ENCODE assay signal across 12 mouse cellular contexts in genomic region chr6:101882938-101883337, GRCm38 (mm10).
DNase-seq lines count a peak whose midpoint lies in the region; ATAC-seq and TF ChIP-seq lines count a peak whose summit lies in the region.
"Had no signal": no experiment of that assay in that cellular context is flagged by ENCODE, and none has a peak within 500 bp of the region (broad histone marks: within the 10 kb centered on the region; RNA-seq: fewer than 3 reads in every experiment).

No protein-coding gene starts in this region.

- H3K27ac ChIP-seq in lung, embryonic 16.5 days (ENCODE audit: low read length): no peak overlapping the region
- 0 out of 2 replicates have a peak overlapping the region, but pooled peaks have one; percentile 1 for H3K27ac ChIP-seq in embryonic facial prominence, embryonic 12.5 days
- H3K27ac ChIP-seq in hindbrain, embryonic 13.5 days: no peak overlapping the region
- no peak overlapping the region for H3K27ac ChIP-seq in neural tube, embryonic 11.5 days (ENCODE audit: low read depth, low read length)
- H3K27ac ChIP-seq: heart, embryonic 15.5 days; liver, embryonic 14.5 days had no signal

- H3K9me3 ChIP-seq in lung, embryonic 16.5 days (ENCODE audit: control insufficient read depth, low read length): no peaks in the 10 kb centered on the region
- H3K9me3 ChIP-seq in embryonic facial prominence, embryonic 12.5 days: no peaks in the 10 kb centered on the region
- H3K9me3 ChIP-seq in hindbrain, embryonic 13.5 days: no peaks in the 10 kb centered on the region
- no peaks in the 10 kb centered on the region for H3K9me3 ChIP-seq in neural tube, embryonic 11.5 days (ENCODE audit: control insufficient read depth, low read length)
- H3K9me3 ChIP-seq: heart, embryonic 15.5 days had no signal

- no peak for DNase-seq in lung, adult 2 months
- DNase-seq in neural tube, embryonic 11.5 days (ENCODE audit: low spot score): peak; percentile 36
- DNase-seq in adrenal gland, adult 2 months: no peak
- no peak for DNase-seq in testis, postnatal 14 days (ENCODE audit: low spot score)
- DNase-seq: cerebellum, adult 18-20 months; gastrocnemius, postnatal 14 days; kidney, adult 2 months had no signal

- WGBS in lung, embryonic 16.5 days: 23% methylated on average over 4 of the region's 4 CpGs
- WGBS in lung, adult 2 months: 42% methylated on average over 4 of the region's 4 CpGs
- 48% methylated on average over 4 of the region's 4 CpGs for WGBS in embryonic facial prominence, embryonic 12.5 days
- WGBS in hindbrain, embryonic 13.5 days: 15% methylated on average over 4 of the region's 4 CpGs
- WGBS in neural tube, embryonic 11.5 days: 34% methylated on average over 4 of the region's 4 CpGs

- H3K36me3 ChIP-seq in lung, embryonic 16.5 days (ENCODE audit: control insufficient read depth, insufficient read depth, low read length): no peaks in the 10 kb centered on the region
- H3K36me3 ChIP-seq in embryonic facial prominence, embryonic 12.5 days: no peaks in the 10 kb centered on the region
- H3K36me3 ChIP-seq in hindbrain, embryonic 13.5 days: no peaks in the 10 kb centered on the region
- H3K36me3 ChIP-seq in neural tube, embryonic 11.5 days (ENCODE audit: control insufficient read depth, insufficient read depth, low read length): no peaks in the 10 kb centered on the region
- H3K36me3 ChIP-seq: heart, embryonic 15.5 days had no signal

- H3K9ac ChIP-seq in lung, embryonic 16.5 days (ENCODE audit: low read length): no peak overlapping the region
- H3K9ac ChIP-seq in embryonic facial prominence, embryonic 12.5 days: no peak overlapping the region
- no peak overlapping the region for H3K9ac ChIP-seq in hindbrain, embryonic 13.5 days
- no peak overlapping the region for H3K9ac ChIP-seq in neural tube, embryonic 11.5 days (ENCODE audit: low read length)
- H3K9ac ChIP-seq: heart, embryonic 15.5 days; liver, embryonic 14.5 days had no signal

- TF ChIP-seq POLR2A in lung, adult 2 months (IDR thresholded peaks at IDR 0.05; ENCODE audit: borderline replicate concordance, extremely low read depth, low read depth, low read length): no peak

- H3K4me2 ChIP-seq in lung, embryonic 16.5 days (ENCODE audit: low read depth, low read length): no peak overlapping the region
- H3K4me2 ChIP-seq in embryonic facial prominence, embryonic 12.5 days (replicated peaks): no peak overlapping the region
- no peak overlapping the region for H3K4me2 ChIP-seq in hindbrain, embryonic 13.5 days
- no peak overlapping the region for H3K4me2 ChIP-seq in neural tube, embryonic 11.5 days (ENCODE audit: low read depth)
- H3K4me2 ChIP-seq: heart, embryonic 15.5 days had no signal

- no peak for TF ChIP-seq CTCF in lung, adult 2 months (IDR thresholded peaks at IDR 0.05; ENCODE audit: insufficient read depth, low read length)

- H3K27me3 ChIP-seq in lung, embryonic 16.5 days (ENCODE audit: control insufficient read depth, insufficient read depth, low read depth, low read length): no peaks in the 10 kb centered on the region
- no peaks in the 10 kb centered on the region for H3K27me3 ChIP-seq in embryonic facial prominence, embryonic 12.5 days
- H3K27me3 ChIP-seq in hindbrain, embryonic 13.5 days: no peaks in the 10 kb centered on the region
- H3K27me3 ChIP-seq in neural tube, embryonic 11.5 days (ENCODE audit: control insufficient read depth, insufficient read depth, low read length): no peaks in the 10 kb centered on the region
- H3K27me3 ChIP-seq: heart, embryonic 15.5 days had no signal

- peak; percentile 78 for ATAC-seq in lung, embryonic 16.5 days (ENCODE audit: low read depth)
- ATAC-seq in embryonic facial prominence, embryonic 12.5 days (ENCODE audit: insufficient number of reproducible peaks, insufficient read depth, low FRiP score, low TSS enrichment): no peak
- ATAC-seq in hindbrain, embryonic 13.5 days (ENCODE audit: low FRiP score): peak; percentile 73; the same call in 1 of the 2 replicates
- ATAC-seq in neural tube, embryonic 11.5 days (ENCODE audit: insufficient read depth, low FRiP score, low TSS enrichment): peak; percentile 45; the same call in 1 of the 2 replicates

- H3K4me3 ChIP-seq in lung, embryonic 16.5 days (ENCODE audit: low read length): no peak overlapping the region
- H3K4me3 ChIP-seq in lung, adult 2 months (replicated peaks; ENCODE audit: extremely low read depth, low read depth, low read length): no peak overlapping the region
- no peak overlapping the region for H3K4me3 ChIP-seq in embryonic facial prominence, embryonic 12.5 days
- no peak overlapping the region for H3K4me3 ChIP-seq in hindbrain, embryonic 13.5 days
- no peak overlapping the region for H3K4me3 ChIP-seq in neural tube, embryonic 11.5 days (ENCODE audit: low read depth, low read length)
- H3K4me3 ChIP-seq: heart, embryonic 15.5 days had no signal

- H3K4me1 ChIP-seq in lung, embryonic 16.5 days (replicated peaks; ENCODE audit: control insufficient read depth, insufficient read depth, low read length): peaks cover 11% of the 10 kb centered on the region
- H3K4me1 ChIP-seq in lung, adult 2 months (ENCODE audit: control insufficient read depth, insufficient read depth, low read length): no peaks in the 10 kb centered on the region
- H3K4me1 ChIP-seq in embryonic facial prominence, embryonic 12.5 days: 0 out of 2 replicates have a peak, but pooled peaks cover 3% of the 10 kb centered on the region
- H3K4me1 ChIP-seq in hindbrain, embryonic 13.5 days (replicated peaks): peaks cover 12% of the 10 kb centered on the region; the same call in 1 of the 2 replicates
- no peaks in the 10 kb centered on the region for H3K4me1 ChIP-seq in neural tube, embryonic 11.5 days (ENCODE audit: control insufficient read depth, insufficient read depth, low read length)
